Mouse (Mus musculus) left cerebral cortex, postnatal 14 days (tissue): ENCODE measurements at regions not wholly inside any gene's neighbourhood (a gene's known extent, or its start where the extent isn't known, plus 50 kb on each side); places are given as distances from the start of the nearest gene placed in this dataset.

ENCODE experiments used
- DNase-seq, 2 experiments: peaks; one replicate each; pipeline ENCODE4 v3.0.0; 2021 to 2022; ENCODE audit warnings: low spot score in 2 of 2, mixed read lengths in 1 of 2
- intact Hi-C: fragments of 180-260 bp; cut with DNase I; formaldehyde crosslinking; loops from one replicate; pipeline ENCODE4 v1.15.1; 2025

GRCm38 (mm10) chr8:74153914-74154540 lies 718.9 kb upstream of the Isx start:
- intact Hi-C loops, result no loop called here
- DNase-seq, result no peak

DNA sequence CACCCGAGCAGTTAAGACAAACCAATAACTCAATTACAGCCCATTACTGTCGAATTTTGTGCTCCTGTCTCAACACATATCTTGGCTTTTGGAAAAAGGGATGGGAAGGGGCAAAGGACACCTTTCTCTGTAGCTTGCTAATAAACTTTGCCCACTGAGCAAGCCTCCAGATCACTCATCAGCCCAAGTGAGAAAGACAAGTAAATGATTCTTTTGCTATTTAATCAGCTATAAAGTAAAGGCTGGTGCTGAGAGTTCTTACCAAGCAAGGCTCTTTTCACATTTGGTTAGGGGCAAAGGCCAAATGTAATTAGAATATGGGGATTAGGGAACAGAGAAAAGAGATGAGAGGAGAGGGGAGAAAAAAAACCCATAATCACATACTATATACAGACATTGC lies 703.4 kb upstream of the Isx start:
- DNase-seq, result no peak
- intact Hi-C loops, result no loop called here

GRCm38 (mm10) chr8:74170702-74171101 lies 702.3 kb upstream of the Isx start:
- intact Hi-C loops, result no loop called here

GRCm38 (mm10) chr8:74171113-74171512 lies 701.9 kb upstream of the Isx start:
- intact Hi-C loops, result no loop called here
- DNase-seq, result no peak

More at GRCm38 (mm10) chr8:74170702-74171101, 702.3 kb upstream of the Isx start:
- DNase-seq, result no peak

DNA sequence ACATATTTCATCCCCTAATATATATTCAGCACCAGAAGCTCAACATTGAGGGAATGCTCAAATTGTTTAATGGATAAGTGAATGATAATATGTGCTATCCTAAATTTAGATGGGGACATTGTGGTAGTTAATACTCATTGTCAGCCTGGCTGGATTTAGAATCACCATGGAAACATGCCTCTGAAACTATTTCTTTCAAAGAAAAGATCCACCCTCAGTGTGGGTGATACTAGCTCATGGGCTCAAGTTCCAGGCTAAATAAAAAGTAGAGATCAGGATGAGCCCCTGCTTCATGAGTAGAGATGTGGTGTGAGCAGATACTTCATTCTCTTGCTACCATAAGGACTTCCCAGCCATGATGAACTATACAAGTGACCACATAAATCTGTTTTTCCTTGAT lies 668.4 kb upstream of the Isx start:
- DNase-seq, result peak; percentile 53 to 81
- intact Hi-C loops, result loop anchor here (5.0 kb wide), 1 partner anchor 648 kb away; no protein-coding TSS in a partner anchor

DNA sequence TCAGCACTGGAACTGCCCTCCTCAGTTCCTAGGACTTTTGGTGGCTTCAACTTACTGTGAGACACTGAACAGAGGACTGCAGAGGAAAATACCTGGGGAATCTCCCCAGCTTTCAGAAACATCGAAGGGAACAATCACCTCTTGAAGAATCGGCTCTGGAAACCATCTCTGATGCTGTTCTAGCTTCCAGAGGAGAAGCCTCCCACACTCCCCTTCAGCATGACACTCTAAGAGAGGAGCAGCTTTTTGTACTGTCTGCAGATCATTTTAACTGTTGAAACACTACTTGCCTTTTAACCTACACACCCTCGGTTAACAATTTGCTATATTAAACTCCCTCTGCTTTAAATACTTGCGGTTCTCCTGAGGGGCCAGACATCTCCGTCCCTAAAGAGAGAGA lies 664.7 kb upstream of the Isx start:
- intact Hi-C loops, result no loop called here
- no peak for DNase-seq

DNA sequence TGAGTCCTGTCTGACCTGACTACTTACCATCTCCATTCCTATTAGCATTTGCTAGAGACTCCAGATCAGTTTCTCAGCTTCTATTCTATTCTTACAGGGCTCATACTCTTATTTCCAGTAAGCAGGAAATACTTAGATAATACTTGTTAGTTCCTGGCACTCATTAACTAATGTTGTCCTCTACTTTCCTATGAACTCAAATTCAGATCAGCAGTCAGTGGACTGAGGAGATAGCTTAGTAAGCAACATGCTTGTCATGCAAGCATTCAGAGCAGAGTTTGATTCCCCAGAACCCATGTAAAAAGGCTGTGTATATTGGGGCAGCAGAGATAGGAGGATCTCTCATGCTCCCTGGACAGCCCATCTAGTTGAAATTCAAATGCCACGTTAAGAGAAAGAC lies 656.2 kb upstream of the Isx start:
- intact Hi-C loops, result no loop called here
- no peak for DNase-seq
